Mouse (Mus musculus) adrenal gland, postnatal 4 days (tissue): ENCODE data around the gene Nanog. TPM values are rescaled to one million over a fixed set of nuclear protein-coding genes. Genes with fewer than 3 reads are reported as not detected.
"Not testable (repeated sequence)": the region's sequence is repeated elsewhere in the genome, so short reads cannot be mapped to it uniquely, and the experiment has no call there.

Experiments
- DNase-seq, 2 experiments: peaks; one replicate each; pipeline ENCODE4 v3.0.0; 2021 to 2022; ENCODE audit warnings: low spot score in 2 of 2, mixed read lengths in 2 of 2
- total RNA-seq, 2 experiments: library from RNA; stranded (reverse); gene quantifications; 2 replicates each; pipeline ENCODE4 v1.2.3; 2021

Gene Nanog
- total RNA-seq, 2 experiments from 2014 or later: not detected

DNA sequence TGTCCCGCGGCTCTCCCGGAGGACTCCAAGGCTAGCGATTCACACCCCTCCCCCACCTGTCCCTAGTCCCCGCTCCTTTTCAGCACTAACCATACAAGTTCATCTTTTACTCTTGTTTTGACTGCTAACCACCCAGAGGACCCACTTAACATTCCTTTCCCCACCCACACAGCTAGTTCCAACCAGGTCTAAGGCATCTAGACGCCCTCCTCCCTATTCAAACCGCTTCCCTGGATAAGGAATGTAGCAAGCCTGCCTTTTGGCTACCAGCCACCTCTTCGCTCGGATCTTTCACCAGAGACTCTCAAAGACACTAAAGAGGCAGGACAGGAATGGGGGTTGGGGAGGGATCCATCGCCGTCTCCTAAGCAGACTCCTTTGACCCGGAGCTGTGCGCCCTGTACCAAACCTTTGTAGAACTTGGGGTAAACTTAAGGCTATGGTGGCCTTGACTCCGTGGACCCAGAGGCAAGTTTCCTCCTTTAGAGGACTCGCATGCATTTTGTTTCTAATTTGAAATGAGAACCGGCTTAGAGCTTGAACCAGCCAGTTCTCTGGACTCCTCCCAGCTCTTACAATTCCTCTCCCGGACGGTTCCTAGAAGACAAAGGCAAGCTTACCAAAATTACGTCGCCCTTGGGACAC lies 4.7 kb upstream of the Nanog start:
- no peak for DNase-seq

DNA sequence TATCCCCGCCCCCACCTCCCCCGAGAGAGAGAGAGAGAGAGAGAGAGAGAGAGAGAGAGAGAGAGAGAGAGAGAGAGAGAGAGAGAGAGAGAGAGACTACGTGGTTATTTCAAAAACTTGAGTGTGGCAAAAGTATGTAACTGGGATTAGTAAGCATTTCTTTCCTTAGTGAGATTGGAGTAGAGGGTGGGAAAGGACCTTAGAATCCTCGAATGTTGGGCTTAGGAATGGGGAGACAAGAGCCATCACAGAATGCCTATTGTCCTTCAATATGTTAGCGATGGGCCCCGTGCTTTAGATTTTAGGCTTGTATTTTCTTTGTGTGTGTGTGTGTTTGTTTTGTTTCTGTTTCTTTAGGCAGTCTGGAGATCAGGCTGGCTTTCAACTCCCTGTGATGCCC lies 4.0 kb upstream of the Nanog start:
- no peak for DNase-seq

DNA sequence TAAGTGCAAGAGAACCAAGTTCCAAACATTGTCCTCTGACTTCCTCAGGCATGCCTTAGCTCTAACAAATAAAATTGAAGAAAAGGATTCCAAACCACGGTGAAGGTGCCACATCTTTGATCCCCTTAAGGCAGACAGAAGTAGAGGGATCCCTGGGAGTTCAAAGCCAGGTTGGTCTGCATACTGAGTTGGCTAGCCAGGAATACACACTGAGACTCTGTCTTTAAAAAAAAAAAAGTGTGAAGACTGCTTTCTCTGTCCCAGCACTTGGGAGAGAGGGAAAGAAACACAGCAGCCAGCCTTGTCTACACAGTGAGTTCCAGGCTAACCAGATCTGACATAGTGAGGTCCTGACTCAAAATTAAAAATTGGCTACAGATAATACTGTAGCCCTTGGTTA lies 3.6 kb upstream of the Nanog start:
- no peak for DNase-seq

DNA sequence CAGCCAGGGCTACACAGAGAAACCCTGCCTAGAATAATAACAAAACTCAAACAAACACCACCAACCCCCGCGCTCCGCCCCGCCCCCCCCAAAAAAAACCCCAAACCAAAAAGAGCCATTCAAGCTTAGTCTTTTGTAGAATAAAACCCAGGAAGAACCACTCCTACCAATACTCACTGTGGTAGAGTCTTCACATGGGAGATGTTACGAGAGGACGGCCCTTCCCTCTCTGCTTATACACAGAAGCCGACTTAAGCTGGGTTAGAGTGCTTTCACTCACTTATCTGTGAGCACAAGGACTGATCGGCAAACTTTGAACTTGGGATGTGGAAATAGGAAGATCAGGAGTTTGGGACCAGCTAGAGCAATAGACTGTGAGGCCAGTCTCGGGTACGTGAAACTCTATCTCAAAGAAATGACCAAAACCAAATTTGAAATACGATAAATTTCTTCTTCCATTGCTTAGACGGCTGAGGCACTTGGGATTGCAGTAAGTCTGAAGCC lies 900 bp upstream of the Nanog start:
- DNase-seq: no peak

DNA sequence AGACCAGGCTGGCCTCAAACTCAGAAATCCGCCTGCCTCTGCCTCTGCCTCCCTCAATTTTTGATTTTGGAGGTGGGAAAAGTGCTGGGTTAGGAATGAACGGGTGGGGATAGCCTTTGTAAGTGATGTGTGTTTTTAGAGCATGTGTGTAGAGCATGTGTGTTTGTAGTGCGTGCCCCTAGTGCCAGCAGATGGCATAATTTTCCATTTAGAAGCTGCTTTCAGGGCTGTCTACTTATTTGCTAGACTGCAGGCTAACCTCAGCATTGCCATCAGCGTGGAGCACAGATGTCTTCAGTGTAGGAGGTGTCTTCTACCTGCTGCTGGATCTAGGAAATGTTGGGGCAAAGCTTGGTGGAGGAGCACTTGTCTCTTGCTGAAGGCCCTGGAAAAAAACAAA lies 1.5 kb downstream of the Nanog start:
- no peak for DNase-seq

DNA sequence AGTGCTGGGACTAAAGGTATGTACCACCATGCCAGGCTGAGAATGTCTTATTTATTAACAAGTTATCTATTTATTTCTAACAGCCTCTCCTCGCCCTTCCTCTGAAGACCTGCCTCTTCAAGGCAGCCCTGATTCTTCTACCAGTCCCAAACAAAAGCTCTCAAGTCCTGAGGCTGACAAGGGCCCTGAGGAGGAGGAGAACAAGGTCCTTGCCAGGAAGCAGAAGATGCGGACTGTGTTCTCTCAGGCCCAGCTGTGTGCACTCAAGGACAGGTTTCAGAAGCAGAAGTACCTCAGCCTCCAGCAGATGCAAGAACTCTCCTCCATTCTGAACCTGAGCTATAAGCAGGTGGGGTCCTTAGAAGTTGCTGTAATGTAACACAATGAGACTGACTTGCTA lies 4.2 kb downstream of the Nanog start:
- DNase-seq: no peak

DNA sequence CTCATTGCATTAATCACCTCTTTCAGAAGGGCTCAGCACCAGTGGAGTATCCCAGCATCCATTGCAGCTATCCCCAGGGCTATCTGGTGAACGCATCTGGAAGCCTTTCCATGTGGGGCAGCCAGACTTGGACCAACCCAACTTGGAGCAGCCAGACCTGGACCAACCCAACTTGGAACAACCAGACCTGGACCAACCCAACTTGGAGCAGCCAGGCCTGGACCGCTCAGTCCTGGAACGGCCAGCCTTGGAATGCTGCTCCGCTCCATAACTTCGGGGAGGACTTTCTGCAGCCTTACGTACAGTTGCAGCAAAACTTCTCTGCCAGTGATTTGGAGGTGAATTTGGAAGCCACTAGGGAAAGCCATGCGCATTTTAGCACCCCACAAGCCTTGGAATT lies 5.8 kb downstream of the Nanog start:
- DNase-seq: not testable (repeated sequence)

DNA sequence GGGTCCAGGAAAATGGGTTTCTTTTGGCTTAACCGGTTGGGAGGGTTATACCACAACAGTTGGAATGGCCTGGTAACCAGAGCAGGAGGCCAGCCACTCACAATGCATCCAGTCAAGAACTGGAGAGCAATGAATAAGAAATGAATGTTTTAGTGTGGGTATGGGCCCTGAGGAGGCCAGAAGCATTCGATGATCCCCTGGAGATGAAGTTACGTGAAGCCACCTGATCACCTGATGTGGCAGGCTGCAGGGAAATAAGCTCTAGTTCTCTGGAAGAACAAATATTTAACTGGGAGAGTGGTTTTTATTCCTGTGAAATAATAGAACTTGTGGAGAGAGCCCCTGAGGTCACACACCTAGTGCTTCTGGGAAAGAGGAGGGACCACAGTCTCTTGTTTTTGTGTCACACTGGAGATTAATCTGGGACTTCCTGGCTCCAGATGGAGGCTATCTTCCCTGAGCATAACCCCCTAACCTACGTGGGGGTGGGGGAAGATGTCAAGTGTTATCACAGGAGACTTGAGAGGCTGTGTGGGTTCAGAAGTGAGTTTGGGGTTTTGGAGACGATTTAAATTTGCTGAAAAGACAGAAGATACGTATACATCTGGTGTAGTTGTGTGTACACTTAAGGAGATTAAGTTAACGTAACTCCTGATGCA lies 7.5 kb downstream of the Nanog start:
- no peak for DNase-seq

DNA sequence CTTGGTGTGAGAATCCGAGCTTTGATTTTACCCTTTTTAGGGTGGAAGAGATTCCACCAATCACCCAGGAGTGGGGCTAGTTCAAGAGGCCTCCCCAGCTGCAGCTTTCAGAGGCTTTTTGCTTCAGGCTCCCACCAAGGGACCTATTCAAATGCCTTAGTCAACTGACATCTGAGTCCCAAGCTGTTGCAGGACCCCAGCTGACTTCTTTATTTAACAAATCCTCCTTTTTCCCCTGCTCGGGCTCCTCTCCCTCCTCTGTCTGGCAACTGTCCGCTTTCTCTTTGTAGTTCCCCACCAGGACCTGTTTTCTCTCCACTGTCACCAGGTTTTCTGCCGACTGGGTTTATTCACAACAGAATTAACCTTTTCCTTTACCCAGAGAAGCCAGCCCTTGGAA lies 8.6 kb downstream of the Nanog start:
- DNase-seq: no peak

DNA sequence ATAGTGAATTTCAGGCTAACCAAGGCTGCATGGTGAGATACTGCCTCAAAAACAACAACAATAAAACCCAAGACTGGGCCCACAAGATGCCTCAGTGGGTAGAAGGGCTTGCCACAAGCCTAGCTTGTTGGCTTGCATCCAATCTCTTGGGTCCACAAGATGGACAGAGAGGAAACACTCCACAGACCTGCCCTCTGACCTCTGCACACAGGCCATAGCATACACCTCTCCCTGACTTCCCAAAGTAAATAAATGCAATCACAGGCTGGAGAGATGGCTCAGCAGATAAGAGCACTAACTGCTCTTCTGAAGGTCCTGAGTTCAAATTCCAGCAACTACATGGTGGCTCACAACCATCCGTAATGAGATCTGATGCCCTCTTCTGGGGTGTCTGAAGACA lies 10.9 kb downstream of the Nanog start:
- not testable (repeated sequence) for DNase-seq

DNA sequence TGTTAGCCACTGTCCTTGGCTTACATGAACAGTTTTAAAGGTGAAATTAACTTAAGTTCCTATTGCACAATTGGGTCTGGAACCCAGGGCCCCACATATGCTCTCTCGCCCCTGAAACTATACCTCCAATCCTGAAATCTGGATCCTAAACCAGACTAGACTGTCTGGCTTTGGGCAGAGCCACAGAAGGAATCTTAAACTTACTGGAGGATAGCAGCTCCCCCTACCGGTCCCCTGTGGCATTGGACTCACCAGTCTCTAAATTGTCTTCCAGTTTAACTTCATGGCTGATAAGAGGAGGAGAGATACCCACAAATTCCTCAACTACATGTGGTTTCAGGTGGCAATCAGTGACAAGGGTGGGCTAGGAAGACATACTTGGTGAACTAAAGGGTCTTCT lies 12.7 kb downstream of the Nanog start:
- no peak for DNase-seq

DNA sequence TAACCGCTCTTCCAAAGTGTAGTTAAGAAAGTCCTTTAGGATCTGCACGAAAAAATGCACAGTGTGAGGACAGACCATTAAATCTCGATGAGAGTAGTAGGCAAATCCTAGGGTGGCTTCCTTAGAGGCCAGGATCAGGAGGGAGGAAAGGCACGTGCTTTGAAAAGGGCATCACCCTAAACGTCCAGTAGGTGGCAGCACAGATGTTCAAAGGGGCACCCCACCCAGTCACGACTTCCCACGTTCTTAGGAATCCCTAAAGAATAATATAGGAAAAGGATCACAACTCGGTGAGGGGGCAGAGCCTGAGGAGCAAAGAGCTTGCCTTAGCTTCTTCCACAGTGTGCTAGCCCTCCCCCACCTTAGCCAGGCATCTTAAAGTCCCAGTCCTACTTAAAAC lies 32.7 kb downstream of the Nanog start:
- DNase-seq: peak; percentile 26 to 44

DNA sequence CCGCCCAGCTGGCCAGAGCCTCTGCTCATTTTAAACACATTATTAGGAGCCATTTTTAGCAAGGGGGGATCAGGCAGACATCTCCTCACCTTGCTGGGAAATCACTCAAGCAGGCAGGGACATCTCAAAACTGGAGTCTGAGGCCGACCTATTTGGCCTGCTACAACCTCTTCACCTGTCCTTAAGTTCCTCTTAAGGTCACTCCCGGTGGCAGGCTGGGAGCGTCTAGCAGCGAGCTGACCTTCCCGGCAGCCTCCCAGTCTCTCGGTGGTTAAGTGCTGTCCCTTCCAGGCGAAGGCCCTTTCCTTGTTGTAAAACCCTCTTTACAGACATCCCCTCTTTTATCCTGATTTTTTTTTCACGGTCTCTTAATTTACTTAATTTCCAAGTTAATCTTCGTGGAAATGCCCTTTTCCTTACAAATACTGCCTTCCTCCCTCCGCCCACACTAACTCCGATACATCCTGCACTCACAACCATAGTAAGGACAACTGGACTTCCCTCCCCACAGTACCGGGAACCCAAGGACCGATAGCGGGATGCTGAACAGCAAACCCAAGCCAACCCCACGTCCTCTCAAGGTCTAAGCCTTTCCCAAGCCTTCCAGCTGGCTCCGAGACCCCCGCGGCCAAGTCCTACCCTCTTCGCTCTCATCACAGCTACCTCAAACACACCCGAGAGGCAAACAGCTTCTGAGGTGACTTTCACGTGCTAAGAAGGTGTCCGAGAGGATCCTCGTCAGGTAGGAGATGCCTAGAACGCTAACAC lies 34.4 kb downstream of the Nanog start:
- DNase-seq: no peak

DNA sequence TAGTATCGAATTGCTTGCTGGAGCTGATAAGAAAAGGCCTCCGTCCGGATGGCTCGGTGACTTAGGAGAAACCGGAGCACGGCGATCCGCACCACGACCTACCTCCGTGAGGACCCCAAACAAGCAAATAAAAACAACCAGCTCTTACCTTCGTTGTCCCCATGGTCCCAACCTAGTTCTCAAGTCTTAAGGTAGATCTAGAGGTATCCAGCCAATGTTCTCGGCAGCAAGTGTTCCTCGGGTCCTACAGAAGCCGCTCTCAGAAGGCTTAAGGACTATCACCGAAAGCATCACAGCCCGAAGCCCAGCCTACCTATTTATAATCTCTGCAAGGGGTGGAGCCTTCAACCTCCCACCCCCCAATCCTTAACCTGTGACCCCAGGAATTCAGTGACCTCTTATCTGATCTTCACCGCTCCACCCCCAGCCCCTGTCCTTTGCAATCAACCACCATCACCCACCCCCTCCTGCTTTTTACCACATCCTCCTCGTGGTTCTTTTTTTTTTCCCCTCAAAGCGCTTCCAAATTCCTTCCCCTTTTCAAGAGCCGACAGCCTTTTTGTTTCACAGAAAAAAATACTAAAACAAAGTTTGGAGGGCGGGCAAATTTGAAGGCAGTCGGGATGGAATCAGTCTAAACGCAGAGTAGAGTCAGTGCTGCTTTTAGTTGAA lies 35.1 kb downstream of the Nanog start:
- DNase-seq: no peak

DNA sequence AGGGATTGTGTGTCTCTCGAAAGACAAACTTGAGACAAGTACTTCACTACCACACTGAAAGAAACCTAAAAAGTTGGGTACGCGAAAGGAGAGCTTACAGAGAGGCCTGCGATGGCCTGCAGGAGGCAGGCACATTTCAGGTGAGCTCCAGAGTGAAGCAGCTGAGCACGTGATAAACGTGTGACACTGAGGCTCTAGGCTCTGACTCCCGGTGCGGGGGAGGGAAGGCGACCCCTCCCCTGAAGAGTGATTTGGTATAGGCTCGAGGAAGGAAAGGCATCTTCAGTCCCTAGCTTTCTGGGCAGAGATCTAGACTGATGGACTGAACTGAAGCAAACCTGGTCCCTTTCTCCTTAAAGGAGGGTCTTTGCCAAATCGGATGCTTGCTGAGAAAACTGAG lies 36.1 kb downstream of the Nanog start:
- DNase-seq: no peak

DNA sequence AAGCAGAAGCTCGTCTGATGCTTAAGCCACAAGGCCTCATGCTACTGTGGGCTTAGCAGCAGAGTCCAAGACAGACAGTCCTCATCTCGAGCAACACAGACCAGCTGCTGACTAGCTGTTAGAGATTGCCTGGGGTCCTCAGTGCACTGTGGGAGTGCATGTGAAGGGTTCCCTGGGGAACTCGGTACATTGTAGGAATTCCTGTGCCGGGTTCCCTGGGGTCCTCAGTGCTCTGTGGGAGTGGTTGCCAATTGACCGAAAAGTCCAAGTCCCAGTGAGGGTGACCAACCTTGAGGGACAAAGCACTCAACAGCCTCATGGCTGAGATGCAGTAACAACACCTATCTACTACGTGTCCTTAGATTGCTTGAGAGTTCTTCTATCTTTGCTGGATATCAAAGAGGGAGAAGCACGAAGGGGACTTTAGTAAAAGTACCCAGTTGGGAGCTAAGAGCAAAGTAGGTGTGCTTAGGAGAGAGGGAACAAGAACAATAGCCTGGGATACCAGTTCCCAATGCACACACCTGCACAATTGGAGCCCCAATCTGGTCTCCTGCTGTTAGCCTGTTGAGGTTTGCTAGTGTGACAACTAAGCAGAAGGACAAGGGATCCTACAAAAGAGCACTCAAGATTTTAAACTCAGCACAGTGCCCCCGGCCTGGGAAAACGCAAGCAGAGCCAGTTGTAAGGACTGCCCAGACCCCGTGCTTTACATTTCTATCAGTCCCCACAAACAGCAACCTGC lies 37.4 kb downstream of the Nanog start:
- no peak for DNase-seq

DNA sequence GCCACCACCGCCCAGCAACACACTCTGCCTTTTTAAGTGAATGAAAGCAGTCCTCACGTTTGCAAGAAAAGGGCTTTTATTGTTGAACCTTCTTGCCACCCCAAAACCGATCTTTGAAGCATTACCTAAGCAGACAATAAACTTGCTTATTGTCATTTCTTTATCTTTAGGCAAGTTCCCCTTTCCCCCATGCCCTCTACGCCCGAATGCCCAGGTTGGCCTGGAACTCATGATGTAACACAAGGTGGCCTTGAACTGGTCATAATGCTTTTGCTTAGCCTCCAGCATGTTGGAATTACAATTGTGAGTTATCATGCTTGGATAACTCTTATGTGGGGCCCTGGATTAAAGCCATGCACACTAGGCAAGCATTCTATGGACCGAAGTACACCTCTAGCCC lies 43.3 kb downstream of the Nanog start:
- no peak for DNase-seq

DNA sequence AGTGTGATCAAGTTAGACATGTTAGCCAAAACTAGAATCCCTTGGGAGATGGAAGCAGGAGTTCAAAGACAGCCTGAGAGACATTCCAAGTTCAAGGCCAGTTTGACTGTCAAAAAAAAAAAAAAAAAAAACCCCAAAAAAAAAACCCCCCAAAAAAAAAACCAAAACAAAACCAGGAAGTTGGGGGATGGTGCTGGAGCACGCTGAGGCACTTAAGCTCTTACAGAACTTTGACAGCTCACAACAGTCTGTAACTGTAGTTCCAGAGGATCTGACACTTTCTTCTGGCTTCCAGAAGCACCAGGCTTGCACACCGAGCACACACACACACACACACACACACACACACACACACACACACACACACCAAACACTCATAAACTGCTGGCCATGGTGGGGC lies 48.6 kb downstream of the Nanog start:
- DNase-seq: no peak

DNA sequence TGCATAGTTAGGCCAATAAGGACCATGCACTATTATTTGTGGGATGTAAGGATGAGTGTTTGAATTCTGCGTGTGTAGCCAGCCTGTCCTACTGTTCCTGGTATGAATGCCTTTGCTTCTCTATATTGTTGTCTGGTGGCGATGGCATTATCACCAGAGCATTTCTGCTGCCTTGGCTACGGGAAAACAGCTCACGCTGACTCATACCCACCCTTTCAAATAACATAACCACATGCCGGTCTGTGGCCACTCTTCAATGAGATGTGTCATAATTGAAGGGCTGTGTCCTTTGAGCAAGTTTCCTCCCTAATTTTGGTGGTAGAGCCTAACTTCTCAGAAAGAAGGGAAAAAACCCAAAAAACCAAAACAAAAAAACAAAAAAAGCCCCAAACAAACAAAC lies 51.4 kb downstream of the Nanog start:
- DNase-seq: no peak

DNA sequence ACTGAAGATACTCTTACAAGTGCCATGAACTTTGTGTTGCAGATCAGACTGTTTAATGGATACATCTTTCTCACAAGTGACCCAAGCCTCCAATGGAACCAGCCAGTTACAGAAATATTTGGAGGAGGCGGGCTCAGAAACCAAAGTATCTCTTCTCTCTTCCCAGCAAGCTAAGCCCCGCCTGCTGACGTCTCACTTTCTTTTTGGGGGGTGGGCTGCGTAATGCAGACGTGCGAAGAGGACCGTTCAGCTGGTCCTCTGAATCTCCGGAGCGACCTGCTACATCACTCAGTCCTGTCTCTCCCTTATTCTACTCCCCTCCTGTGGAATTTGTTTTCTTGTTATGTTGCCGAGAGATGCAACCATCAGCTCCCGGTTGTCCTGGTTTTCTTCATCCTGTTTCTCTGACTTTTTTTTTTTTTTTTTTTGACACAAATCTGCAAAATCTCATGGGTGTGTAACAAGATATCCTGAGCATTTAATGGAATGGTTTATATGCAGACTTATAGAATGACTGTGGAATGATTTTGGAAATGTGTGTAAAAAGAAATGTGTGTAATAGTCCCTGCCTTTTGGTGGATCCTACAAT lies 53.8 kb downstream of the Nanog start:
- no peak for DNase-seq

DNA sequence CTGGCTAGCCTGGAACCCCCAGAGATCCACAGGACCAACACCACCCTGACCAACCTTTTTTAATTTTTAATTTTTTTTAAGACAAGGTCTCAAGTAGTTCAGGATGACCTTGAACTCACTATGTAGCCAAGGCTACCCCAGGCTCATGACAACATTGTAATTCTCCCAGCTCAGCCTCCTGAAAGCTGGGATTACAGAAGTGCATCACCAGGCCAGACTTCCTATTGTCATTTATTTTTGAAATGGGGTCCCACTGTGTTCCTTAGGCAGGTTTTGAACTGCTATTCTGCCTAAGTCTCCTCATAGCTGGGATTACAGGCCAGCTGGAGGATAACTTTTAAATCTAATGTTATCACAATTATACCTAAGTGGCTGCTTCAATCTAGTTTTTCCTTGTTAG lies 54.6 kb downstream of the Nanog start:
- no peak for DNase-seq
